Mouse (Mus musculus): ENCODE data around the gene Npl. TPM values are rescaled to one million over a fixed set of nuclear protein-coding genes. Genes with fewer than 3 reads are reported as not detected.
"Not testable (repeated sequence)": the region's sequence is repeated elsewhere in the genome, so short reads cannot be mapped to it uniquely, and the experiment has no call there.

Npl gene
- total RNA-seq, 2 experiments from 2014 or later, result 2.5 to 3.9 TPM

DNA sequence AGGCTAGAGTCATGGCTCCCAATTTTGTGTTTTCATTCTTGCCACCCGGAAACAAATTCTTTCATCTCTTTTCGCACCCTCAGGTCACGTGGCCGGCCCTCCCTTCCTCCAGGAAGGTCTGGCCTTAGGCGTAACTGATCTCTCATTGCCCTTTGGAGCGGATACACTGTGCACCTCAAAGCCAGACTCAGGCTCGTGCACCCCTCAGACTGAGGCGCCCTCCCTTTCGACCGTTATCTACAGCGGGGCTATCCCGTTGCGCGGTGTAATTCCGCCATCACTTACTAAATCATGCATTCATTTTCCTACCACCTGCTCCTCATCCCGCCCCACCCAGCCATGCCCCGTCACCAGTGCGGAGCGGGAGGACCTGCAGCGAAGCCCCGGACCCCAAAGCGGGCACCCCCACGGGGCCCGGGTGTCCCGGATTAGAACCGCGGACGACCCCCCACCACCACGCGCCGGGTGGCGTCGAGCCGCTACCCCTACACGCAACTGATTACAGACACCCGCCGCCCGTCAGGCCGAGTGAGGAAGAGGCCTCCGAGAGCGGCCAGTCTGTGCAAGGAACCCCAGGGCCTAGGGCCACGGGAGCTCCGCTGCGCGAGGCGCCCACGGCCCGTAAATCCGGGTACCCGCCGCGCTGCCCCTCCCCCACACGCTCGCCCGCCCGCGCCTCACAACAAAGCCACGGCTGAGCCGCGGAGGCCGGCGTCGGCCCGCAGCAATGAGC, 62.9 kb downstream of the Npl start:
- peak; percentile 54 for DNase-seq

DNA sequence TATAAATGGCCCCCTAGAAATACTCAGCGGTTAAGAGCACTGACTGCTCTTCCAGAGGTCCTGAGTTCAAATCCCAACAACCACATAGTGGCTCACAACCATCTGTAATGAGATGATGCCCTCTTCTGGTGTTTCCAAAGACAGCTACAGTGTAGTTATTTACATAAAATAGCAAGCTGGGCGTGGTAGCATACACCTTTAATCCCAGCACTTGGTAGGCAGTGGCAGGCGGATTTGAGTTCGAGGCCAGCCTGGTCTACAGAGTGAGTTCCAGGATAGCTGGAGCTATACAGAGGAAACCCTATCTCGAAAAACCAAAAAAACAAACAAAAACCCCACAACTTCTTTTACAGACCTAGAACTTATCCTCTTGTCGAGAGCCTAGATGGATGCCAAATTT, 63.7 kb downstream of the Npl start:
- not testable (repeated sequence) for DNase-seq

- no peak for DNase-seq
Observed at GRCm38 (mm10) chr1:153485201-153485796, 64.5 kb downstream of the Npl start.

DNA sequence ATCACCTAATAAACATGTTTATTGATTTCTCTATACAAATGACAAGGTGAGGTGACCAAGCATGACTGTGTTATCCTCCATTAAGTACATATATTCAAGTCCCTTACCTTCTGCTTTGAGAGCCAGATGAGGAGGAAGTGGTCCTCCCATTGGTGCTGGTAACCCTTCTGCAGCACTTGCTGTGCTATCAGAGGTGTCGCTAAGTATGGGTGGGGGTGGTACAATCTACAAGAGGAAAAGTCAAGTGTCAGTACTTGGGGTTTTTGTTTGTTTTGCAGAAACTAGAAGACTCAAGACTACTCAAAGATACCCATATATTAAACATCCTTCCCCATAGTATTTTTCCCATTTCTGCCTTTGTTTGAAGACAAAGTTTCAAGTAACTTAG, 68.8 kb downstream of the Npl start:
- no peak for DNase-seq

GRCm38 (mm10) chr1:153480386-153481024, 69.3 kb downstream of the Npl start:
- peak; percentile 81 for DNase-seq

- no peak for DNase-seq
Observed at GRCm38 (mm10) chr1:153479296-153479695, 70.5 kb downstream of the Npl start.

GRCm38 (mm10) chr1:153461796-153462195, 88.0 kb downstream of the Npl start:
- DNase-seq, result no peak

DNA sequence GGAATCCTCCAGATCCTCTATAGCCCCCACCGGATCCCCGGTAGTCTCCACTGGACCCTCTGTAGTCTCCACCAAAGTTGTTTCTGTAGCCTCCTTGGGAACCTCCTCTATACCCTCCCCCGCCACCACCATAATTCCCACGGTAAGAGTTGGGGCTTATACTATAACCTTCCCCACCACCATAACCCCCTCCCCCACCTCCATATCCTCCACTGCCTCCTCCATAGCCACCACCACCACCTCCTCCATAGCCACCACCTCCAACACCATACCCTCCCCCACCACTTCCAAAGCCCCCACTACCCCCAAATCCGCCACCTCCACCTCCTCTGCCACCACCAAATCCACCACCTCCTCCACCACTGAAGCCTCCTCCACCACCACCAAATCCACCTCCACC, 93.7 kb downstream of the Npl start:
- DNase-seq, result no peak

- DNase-seq, result no peak
Observed at GRCm38 (mm10) chr1:153453146-153453642, 96.7 kb downstream of the Npl start.

Other genes with a start within 250 kb of the Npl start
- 100 to 1,000 TPM; 351 to 364 TPM for gene Lamc1, start 217.3 kb downstream of the Npl start, total RNA-seq (2021)
- gene Shcbp1l, start 124.9 kb downstream of the Npl start, total RNA-seq (2021), result not detected
- 100 to 1,000 TPM; 115 to 117 TPM for gene Dhx9, start 62.4 kb downstream of the Npl start, total RNA-seq (2021)
- gene Rgs8, start 103.0 kb upstream of the Npl start, total RNA-seq (2021), result under 1 TPM in 1 of 2 experiments, not detected in 1; 0.09 TPM
- gene Rgs16, start 190.3 kb upstream of the Npl start, total RNA-seq (2021), result 1 to 10 TPM; 3.1 to 4.6 TPM
- gene Rnasel, start 199.4 kb upstream of the Npl start, total RNA-seq (2021), result 10 to 100 TPM; 20.5 to 21.1 TPM